Mouse (Mus musculus) heart, postnatal 0 days (tissue): ENCODE measurements at regions not wholly inside any gene's neighbourhood (a gene's known extent, or its start where the extent isn't known, plus 50 kb on each side); places are given as distances from the start of the nearest gene placed in this dataset.

ENCODE experiments used
- ATAC-seq: fragments of 200-750 bp; cut with Nextera tagmentation; 2 replicates; pipeline ENCODE4 v1.8.0; 2017; ENCODE audit warnings: low read depth, moderate number of reproducible peaks, moderate library complexity; ENCODE audit not compliant: insufficient read depth
- DNase-seq: peaks from one replicate; pipeline ENCODE4 v3.0.0-alpha.2; 2016; ENCODE audit warnings: low spot score
- H3K27ac ChIP-seq: fragments of 300-500 bp; sonication (generic); 2 replicates; pipeline ENCODE4 v1.5.1; 2014; ENCODE audit warnings: low read depth, mild to moderate bottlenecking
- H3K27me3 ChIP-seq: fragments of 300-500 bp; sonication (generic); 2 replicates; pipeline ENCODE4 v1.6.1; 2014; ENCODE audit warnings: low read length, mixed read lengths; ENCODE audit not compliant: control insufficient read depth, insufficient read depth
- H3K36me3 ChIP-seq: fragments of 300-500 bp; sonication (generic); replicated peaks from 2 replicates; pipeline ENCODE4 v1.6.1; 2014; ENCODE audit warnings: low read length, mixed read lengths; ENCODE audit not compliant: control insufficient read depth, insufficient read depth
- H3K4me1 ChIP-seq: fragments of 300-500 bp; sonication (generic); 2 replicates; pipeline ENCODE4 v1.6.1; 2014; ENCODE audit warnings: antibody characterized with exemption; ENCODE audit not compliant: control insufficient read depth, insufficient read depth
- H3K4me2 ChIP-seq: fragments of 300-500 bp; sonication (generic); 2 replicates; pipeline ENCODE4 v1.6.1; 2014; ENCODE audit warnings: low read depth, mild to moderate bottlenecking, low read length, moderate library complexity
- H3K4me3 ChIP-seq: fragments of 300-500 bp; sonication (generic); 2 replicates; pipeline ENCODE4 v1.5.1; 2014; ENCODE audit warnings: low read depth, low read length
- H3K9ac ChIP-seq: fragments of 300-500 bp; sonication (generic); replicated peaks from 2 replicates; pipeline ENCODE4 v1.6.1; 2014; ENCODE audit warnings: low read depth, low read length, mixed read lengths
- H3K9me3 ChIP-seq: fragments of 300-500 bp; sonication (generic); replicated peaks from 2 replicates; pipeline ENCODE4 v1.6.1; 2016; ENCODE audit warnings: low read length; ENCODE audit not compliant: control insufficient read depth
- CTCF ChIP-seq: IDR thresholded peaks from 2 replicates; pipeline ENCODE4 v1.5.1; 2016; ENCODE audit warnings: antibody characterized with exemption, control low read depth, low read depth
- EP300 ChIP-seq: IDR thresholded peaks from 2 replicates; pipeline ENCODE4 v1.6.1; 2016; ENCODE audit warnings: antibody characterized with exemption, low read depth
- WGBS: fragments of 180-500 bp; shearing (Covaris S2); extraction: QIAGEN DNeasy Blood & Tissue Kit; methylation state at CpG from one replicate; pipeline ENCODE4 v1.1.7; 2014; 5-methylcytosine and 5-hydroxymethylcytosine counted together

- TF ChIP-seq CTCF (no peak), EP300 (no peak)
- no peaks in the 10 kb centered on the region for H3K9me3 ChIP-seq
- peak overlapping the region; percentile 86 for H3K27ac ChIP-seq
- peaks cover 33% of the 10 kb centered on the region for H3K4me1 ChIP-seq
- peak overlapping the region; percentile 84; the same call in 1 of the 2 replicates for H3K9ac ChIP-seq
- no peaks in the 10 kb centered on the region for H3K36me3 ChIP-seq
- peak overlapping the region; percentile 78 for H3K4me2 ChIP-seq
- ATAC-seq (no peak; the same call in 1 of the 2 replicates), DNase-seq (peak; percentile 48)
- H3K27me3 ChIP-seq = no peaks in the 10 kb centered on the region
- 4% methylated on average over 6 of the region's 6 CpGs for WGBS
- H3K4me3 ChIP-seq = peak overlapping the region; percentile 82
Observed at GRCm38 (mm10) chr9:67631741-67632243, 72.3 kb upstream of the Tln2 start.

GRCm38 (mm10) chr9:67632521-67633025, 73.1 kb upstream of the Tln2 start:
- ATAC-seq (peak; percentile 43), DNase-seq (peak; percentile 18)
- peaks cover 30% of the 10 kb centered on the region for H3K4me1 ChIP-seq
- under 1% methylated on average over 31 of the region's 40 CpGs for WGBS
- no peaks in the 10 kb centered on the region for H3K9me3 ChIP-seq
- peak overlapping the region; percentile 86 for H3K27ac ChIP-seq
- H3K4me2 ChIP-seq = peak overlapping the region; percentile 78
- H3K9ac ChIP-seq = peak overlapping the region; percentile 84
- no peaks in the 10 kb centered on the region for H3K36me3 ChIP-seq
- TF ChIP-seq EP300 (no peak), CTCF (no peak)
- no peaks in the 10 kb centered on the region for H3K27me3 ChIP-seq
- peak overlapping the region; percentile 82 for H3K4me3 ChIP-seq

DNA sequence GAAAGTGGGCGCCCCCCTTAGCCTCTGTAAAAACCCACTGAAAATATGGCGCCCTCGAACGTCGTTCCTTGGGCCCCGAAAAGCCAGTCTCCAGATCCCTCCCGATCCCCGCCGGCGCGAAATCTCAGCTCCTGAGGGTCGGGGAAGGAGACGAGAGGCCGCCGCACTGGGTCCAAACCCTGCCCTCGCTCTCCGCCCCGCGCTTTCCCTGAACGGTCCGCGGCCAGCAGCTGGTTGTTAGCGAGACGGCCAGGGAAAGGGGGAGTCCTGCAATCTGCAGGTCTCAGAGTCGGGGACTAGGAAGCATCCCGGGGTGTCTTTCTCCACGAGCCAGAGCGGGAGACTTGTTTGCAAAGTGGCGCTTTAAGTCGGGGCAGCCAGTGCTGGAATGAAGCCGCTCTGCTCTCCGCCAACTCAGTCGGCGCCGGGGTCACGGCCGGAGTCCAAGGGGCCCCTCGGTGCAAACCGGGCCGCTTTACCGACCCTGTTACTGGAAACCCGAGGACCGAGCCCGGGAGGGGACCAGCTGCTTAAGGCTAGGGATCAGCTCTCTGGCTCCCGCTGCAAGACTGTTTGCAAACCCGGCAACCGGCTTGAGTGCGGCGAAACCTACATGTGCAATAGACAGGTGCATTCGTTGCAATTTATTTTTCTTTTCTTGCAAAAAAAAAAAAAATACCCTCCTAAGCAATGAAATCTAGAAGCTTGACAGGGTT, 73.7 kb upstream of the Tln2 start:
- WGBS = under 1% methylated on average over 50 of the region's 50 CpGs
- peak overlapping the region; percentile 84 for H3K9ac ChIP-seq
- DNase-seq (peak; percentile 19), ATAC-seq (peak; percentile 50)
- peak overlapping the region; percentile 82 for H3K4me3 ChIP-seq
- peak overlapping the region; percentile 86 for H3K27ac ChIP-seq
- H3K27me3 ChIP-seq = no peaks in the 10 kb centered on the region
- peak overlapping the region; percentile 78 for H3K4me2 ChIP-seq
- H3K9me3 ChIP-seq = no peaks in the 10 kb centered on the region
- no peak for TF ChIP-seq EP300
- no peak for TF ChIP-seq CTCF
- no peaks in the 10 kb centered on the region for H3K36me3 ChIP-seq
- peaks cover 30% of the 10 kb centered on the region for H3K4me1 ChIP-seq

DNA sequence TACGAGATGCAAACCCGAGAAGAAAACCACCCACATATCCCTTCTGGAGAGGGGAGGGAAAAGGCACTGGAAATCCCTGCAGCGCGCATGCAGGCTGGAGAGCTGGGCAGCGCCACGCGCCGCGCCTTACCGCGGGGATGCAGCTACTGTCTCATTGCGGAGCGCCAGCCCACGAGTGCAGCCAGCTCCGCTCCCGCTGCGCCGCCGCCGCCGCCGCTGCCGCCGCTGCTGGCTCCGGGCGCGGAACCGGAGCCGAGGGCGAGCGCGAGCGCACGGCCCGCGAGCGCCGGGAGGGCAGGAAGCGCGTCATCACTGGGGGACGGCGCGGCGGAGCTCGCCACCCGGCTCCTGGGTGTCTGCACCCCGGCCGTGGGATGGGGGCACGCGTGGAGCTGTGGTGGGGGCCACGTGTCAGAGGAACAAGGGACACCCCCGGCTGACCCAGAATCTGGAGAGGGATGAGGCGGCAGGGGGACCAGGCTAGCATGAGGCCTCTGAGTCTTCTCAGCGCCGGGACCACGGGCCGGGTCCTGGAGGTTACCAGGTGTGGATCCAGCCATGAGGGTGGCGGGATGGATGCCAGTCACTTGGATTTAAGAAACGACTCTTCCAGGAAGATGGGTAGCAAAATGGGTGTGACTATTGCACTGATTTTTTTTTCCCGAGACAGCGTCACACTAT, 74.4 kb upstream of the Tln2 start:
- H3K9ac ChIP-seq = peak overlapping the region; percentile 84
- peak; percentile 54 for DNase-seq
- H3K4me3 ChIP-seq = peak overlapping the region; percentile 82
- H3K27ac ChIP-seq = peak overlapping the region; percentile 86
- peak overlapping the region; percentile 78 for H3K4me2 ChIP-seq
- ATAC-seq = peak; percentile 72
- H3K4me1 ChIP-seq = peaks cover 30% of the 10 kb centered on the region
- under 1% methylated on average over 56 of the region's 61 CpGs for WGBS
- H3K36me3 ChIP-seq = no peaks in the 10 kb centered on the region
- no peaks in the 10 kb centered on the region for H3K9me3 ChIP-seq
- H3K27me3 ChIP-seq = no peaks in the 10 kb centered on the region
- TF ChIP-seq CTCF = no peak

DNA sequence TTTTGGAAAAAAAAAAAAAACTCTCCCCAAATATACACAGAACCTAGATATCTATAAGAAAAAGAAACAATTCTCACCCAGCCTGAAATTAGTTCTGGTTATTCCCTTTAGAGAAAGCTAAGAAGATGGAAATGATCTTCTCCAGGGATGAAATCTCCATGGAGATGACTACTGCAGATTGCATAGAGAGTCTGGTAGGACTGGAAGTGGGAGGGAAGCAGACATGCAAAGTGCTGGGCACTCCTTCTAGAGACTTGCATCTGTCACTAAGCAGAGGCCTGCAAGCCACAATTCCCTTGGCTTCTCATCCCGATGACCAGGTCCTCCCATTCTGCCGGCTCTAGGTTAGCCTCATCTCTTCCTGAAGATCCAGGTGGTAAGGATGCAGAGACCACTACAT, 87.3 kb upstream of the Tln2 start:
- DNase-seq = no peak
- Histone ChIP-seq H3K4me1 (no peaks in the 10 kb centered on the region), H3K9me3 (no peaks in the 10 kb centered on the region), H3K36me3 (no peaks in the 10 kb centered on the region), H3K27ac (no peak overlapping the region), H3K4me2 (no peak overlapping the region), H3K4me3 (no peak overlapping the region), H3K27me3 (no peaks in the 10 kb centered on the region), H3K9ac (no peak overlapping the region)
- TF ChIP-seq CTCF = no peak
- no peak for TF ChIP-seq EP300
- no peak for ATAC-seq
- 89% methylated on average over 2 of the region's 2 CpGs for WGBS
